Mouse (Mus musculus) naive thymus-derived CD4-positive, alpha-beta T cell, adult 2 months (primary cell): Measurements from ENCODE around the gene Kras.

ENCODE experiments used
- DNase-seq: peaks from one replicate; pipeline ENCODE4 v3.0.0-alpha.2; 2011; ENCODE audit warnings: low read depth

Kras gene

DNA sequence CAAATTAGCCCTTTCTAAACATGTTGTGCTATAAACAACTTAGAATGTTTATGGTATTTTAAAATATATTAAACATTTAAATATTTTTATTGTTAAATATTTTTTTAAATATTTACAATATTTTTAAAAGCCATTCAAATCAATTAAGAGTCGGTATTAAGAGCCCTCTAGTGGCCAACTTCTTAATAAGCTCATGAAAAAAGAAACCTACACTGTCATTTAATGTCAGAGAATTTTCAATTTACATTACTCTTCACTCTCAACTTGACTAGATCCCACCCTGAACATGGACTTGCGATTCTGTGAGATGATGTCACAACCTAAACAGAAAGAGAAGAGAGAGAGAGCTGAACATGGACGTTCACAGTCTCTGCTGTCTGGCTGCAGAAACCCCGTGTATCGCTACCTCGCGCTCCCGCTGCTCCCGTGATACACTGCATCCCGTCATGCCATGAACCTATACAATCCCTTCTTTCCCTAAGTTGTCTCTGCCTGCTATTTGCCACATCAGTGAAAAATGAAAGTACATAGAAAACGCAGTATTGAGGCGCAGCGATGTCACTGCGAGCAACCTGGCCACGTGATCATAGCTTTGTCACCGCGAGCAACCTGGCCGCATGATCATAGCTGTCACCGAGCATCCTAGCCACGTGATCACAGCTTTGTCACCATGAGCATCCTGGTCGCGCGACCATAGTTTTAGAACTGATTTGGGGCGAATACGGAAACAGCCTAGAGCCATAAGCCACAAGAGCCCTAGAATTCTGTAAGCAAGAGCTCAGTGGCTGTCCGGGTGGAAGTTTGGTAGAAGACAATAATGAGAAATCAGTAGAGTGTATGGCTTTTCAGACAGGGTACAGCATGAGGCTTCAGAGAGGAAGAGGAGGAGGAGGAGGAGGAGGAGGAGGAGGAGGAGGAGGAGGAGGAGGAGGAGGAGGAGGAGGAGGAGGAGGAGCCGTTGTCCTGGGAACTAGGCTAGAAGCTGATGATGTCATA, 62.6 kb downstream of the Kras start:
- DNase-seq = peak; percentile 88

GRCm38 (mm10) chr6:145186096-145186495, 63.9 kb downstream of the Kras start:
- no peak for DNase-seq

DNA sequence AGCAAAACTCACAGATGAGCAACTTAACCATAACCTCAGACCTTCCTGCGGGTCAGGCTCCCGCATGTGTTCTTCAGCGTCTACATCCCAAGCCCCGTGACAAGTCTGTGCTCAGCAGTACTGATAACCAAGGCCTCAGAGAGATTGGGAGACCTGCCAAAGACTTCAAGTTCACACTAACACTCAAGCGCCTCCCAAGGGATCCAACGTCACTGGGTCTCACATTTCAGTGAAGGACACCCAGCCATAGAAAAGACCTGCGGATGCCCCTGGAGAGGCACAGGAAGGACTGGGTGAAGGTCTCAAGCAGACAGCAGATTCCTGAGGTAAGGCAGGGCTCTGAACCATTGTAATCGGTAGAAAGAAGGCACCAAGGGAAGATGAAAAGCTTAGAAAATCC, 68.0 kb downstream of the Kras start:
- no peak for DNase-seq

DNA sequence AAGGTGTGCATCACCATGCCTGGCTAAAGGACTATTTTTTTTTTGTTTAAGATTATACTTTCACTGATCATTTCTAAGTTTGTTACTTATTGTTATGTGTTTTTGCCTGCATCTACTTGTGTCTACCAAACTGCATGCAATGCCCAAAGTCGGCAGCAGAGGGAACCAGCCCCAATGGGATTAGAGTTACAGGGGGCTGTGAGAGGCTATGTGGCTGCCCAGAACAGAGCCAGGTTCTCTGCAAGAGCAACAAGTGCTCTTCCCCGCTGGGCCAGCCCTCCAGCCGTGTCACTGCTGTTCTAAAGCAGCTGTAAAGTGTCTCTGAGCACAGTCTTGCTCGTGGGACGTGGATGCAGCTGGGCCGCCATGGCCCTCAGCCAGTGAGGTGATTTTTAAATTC, 70.4 kb downstream of the Kras start:
- peak; percentile 76 for DNase-seq

- DNase-seq = no peak
Observed at GRCm38 (mm10) chr6:145176474-145176873, 73.6 kb downstream of the Kras start.

- DNase-seq = no peak
Observed at GRCm38 (mm10) chr6:145175571-145175981, 74.5 kb downstream of the Kras start.

GRCm38 (mm10) chr6:145173781-145174191, 76.3 kb downstream of the Kras start:
- DNase-seq = no peak

GRCm38 (mm10) chr6:145171892-145172606, 78.0 kb downstream of the Kras start:
- no peak for DNase-seq
